Comparison of ENCODE assay signal across 12 mouse cellular contexts in the genomic region with DNA sequence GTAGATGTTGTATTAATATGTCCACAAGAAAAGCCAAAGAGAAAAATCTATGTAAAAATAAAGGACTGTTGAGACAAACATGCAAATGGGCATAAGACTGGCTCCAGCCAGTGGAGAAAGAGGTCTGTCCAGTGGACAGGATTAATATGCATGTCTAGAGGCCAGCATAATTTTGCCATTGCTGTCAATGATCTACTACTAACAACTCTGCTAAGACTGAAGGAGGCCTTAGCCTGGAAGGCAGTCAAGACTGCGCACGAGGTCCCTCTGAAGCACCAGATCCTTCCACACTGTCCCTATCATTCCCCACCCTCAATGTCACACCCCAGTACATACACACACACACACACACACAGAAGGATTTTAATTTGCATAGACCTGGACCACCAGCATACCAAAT.
"Had no signal": no experiment of that assay in that cellular context is flagged by ENCODE, and none has a peak within 500 bp of the region (broad histone marks: within the 10 kb centered on the region; RNA-seq: fewer than 3 reads in every experiment).

No protein-coding gene starts in this region.

- DNase-seq: liver, embryonic 13.5 days; lung, embryonic 14.5 days; thymus, adult 18-20 months; thymus, postnatal 36 days had no signal

- H3K9ac ChIP-seq: limb, embryonic 13.5 days; liver, embryonic 13.5 days; lung, embryonic 14.5 days; midbrain, embryonic 12.5 days; neural tube, embryonic 13.5 days had no signal

- H3K9me3 ChIP-seq: limb, embryonic 10.5 days; limb, embryonic 13.5 days; liver, embryonic 13.5 days; midbrain, embryonic 12.5 days; neural tube, embryonic 13.5 days had no signal

- H3K4me3 ChIP-seq: limb, embryonic 10.5 days; liver, embryonic 13.5 days; midbrain, embryonic 12.5 days had no signal

- H3K27ac ChIP-seq: limb, embryonic 10.5 days; limb, embryonic 13.5 days; liver, embryonic 13.5 days; macrophage; midbrain, embryonic 12.5 days; neural tube, embryonic 13.5 days had no signal

- H3K4me2 ChIP-seq: limb, embryonic 13.5 days; lung, embryonic 14.5 days; midbrain, embryonic 12.5 days; neural tube, embryonic 13.5 days had no signal

- H3K36me3 ChIP-seq: liver, embryonic 13.5 days; midbrain, embryonic 12.5 days had no signal

- H3K27me3 ChIP-seq: limb, embryonic 13.5 days; liver, embryonic 13.5 days; midbrain, embryonic 12.5 days; neural tube, embryonic 13.5 days had no signal

- ATAC-seq: intestine, postnatal 0 days; lung, postnatal 0 days; midbrain, embryonic 16.5 days had no signal
